ENCODE assay signal across 20 mouse cellular contexts in genomic region chr6:67104205-67104604, GRCm38 (mm10).
DNase-seq lines count a peak whose midpoint lies in the region; ATAC-seq and TF ChIP-seq lines count a peak whose summit lies in the region.
"Had no signal": no experiment of that assay in that cellular context is flagged by ENCODE, and none has a peak within 500 bp of the region (broad histone marks: within the 10 kb centered on the region; RNA-seq: fewer than 3 reads in every experiment).

No protein-coding gene starts in this region.

- TF ChIP-seq CTCF in intestine, postnatal 0 days (IDR thresholded peaks at IDR 0.05; ENCODE audit: low read depth): no peak

- H3K27ac ChIP-seq in intestine, embryonic 14.5 days (ENCODE audit: low read depth): no peak overlapping the region
- H3K27ac ChIP-seq in intestine, postnatal 0 days (ENCODE audit: low read depth, low read length): no peak overlapping the region
- H3K27ac ChIP-seq: embryonic facial prominence, embryonic 12.5 days; forebrain, embryonic 15.5 days; heart, embryonic 13.5 days; hindbrain, embryonic 12.5 days had no signal

- 0 out of 2 replicates have a peak, but pooled peaks cover 5% of the 10 kb centered on the region for H3K4me1 ChIP-seq in intestine, embryonic 14.5 days (replicated peaks; ENCODE audit: control insufficient read depth, insufficient read depth, low read length)
- H3K4me1 ChIP-seq in intestine, postnatal 0 days (replicated peaks; ENCODE audit: control insufficient read depth, insufficient read depth, low read length): no peaks in the 10 kb centered on the region; the same call in 1 of the 2 replicates
- H3K4me1 ChIP-seq: embryonic facial prominence, embryonic 12.5 days; forebrain, embryonic 15.5 days had no signal

- 92% methylated on average over 3 of the region's 3 CpGs for WGBS in intestine, embryonic 14.5 days
- WGBS in intestine, postnatal 0 days: 90% methylated on average over 3 of the region's 3 CpGs

- H3K4me2 ChIP-seq in intestine, embryonic 14.5 days (ENCODE audit: low read length): no peak overlapping the region
- H3K4me2 ChIP-seq in intestine, postnatal 0 days (replicated peaks; ENCODE audit: low read depth): no peak overlapping the region
- H3K4me2 ChIP-seq: embryonic facial prominence, embryonic 12.5 days; forebrain, embryonic 15.5 days; heart, embryonic 13.5 days; hindbrain, embryonic 12.5 days had no signal

- H3K27me3 ChIP-seq in intestine, embryonic 14.5 days (replicated peaks; ENCODE audit: control insufficient read depth, insufficient read depth, low read length): no peaks in the 10 kb centered on the region
- no peaks in the 10 kb centered on the region for H3K27me3 ChIP-seq in intestine, postnatal 0 days (replicated peaks; ENCODE audit: control insufficient read depth, insufficient read depth, low read length)
- H3K27me3 ChIP-seq: CH12.LX; embryonic facial prominence, embryonic 12.5 days; forebrain, embryonic 15.5 days; hindbrain, embryonic 12.5 days; Patski had no signal

- ATAC-seq in intestine, embryonic 14.5 days (replicated peaks; ENCODE audit: low FRiP score, low TSS enrichment, low read depth): no peak
- no peak for ATAC-seq in intestine, postnatal 0 days
- ATAC-seq: activated CD4-positive, CD25-positive, alpha-beta regulatory T cell, adult 4 months; forebrain, embryonic 15.5 days; hindbrain, embryonic 16.5 days; Patski had no signal

- no peaks in the 10 kb centered on the region for H3K9me3 ChIP-seq in intestine, embryonic 14.5 days (ENCODE audit: control insufficient read depth, low read length)
- H3K9me3 ChIP-seq in intestine, postnatal 0 days (ENCODE audit: control insufficient read depth): no peaks in the 10 kb centered on the region
- H3K9me3 ChIP-seq: embryonic facial prominence, embryonic 12.5 days; forebrain, embryonic 15.5 days; heart, embryonic 13.5 days; hindbrain, embryonic 12.5 days had no signal

- H3K9ac ChIP-seq in intestine, embryonic 14.5 days (ENCODE audit: low read length): no peak overlapping the region
- no peak overlapping the region for H3K9ac ChIP-seq in intestine, postnatal 0 days (ENCODE audit: low read depth, low read length)
- H3K9ac ChIP-seq: embryonic facial prominence, embryonic 12.5 days; forebrain, embryonic 15.5 days; heart, embryonic 13.5 days; hindbrain, embryonic 12.5 days had no signal

- H3K36me3 ChIP-seq in intestine, embryonic 14.5 days (ENCODE audit: control insufficient read depth, insufficient read depth, low read length): no peaks in the 10 kb centered on the region
- H3K36me3 ChIP-seq in intestine, postnatal 0 days (ENCODE audit: control insufficient read depth, insufficient read depth): no peaks in the 10 kb centered on the region
- H3K36me3 ChIP-seq: embryonic facial prominence, embryonic 12.5 days; forebrain, embryonic 15.5 days; heart, embryonic 13.5 days; hindbrain, embryonic 12.5 days had no signal

- no peak overlapping the region for H3K4me3 ChIP-seq in intestine, embryonic 14.5 days (ENCODE audit: low read depth, low read length)
- no peak overlapping the region for H3K4me3 ChIP-seq in intestine, postnatal 0 days (ENCODE audit: low read depth, low read length)
- H3K4me3 ChIP-seq: embryonic facial prominence, embryonic 12.5 days; forebrain, embryonic 15.5 days; heart, embryonic 13.5 days; hindbrain, embryonic 12.5 days had no signal

- DNase-seq in intestine, embryonic 14.5 days (ENCODE audit: low spot score): peak; percentile 7
- peak; percentile 42 for DNase-seq in layer of hippocampus, adult 9-11 months
- DNase-seq in layer of hippocampus, postnatal 36 days: no peak
- peak; percentile 67 for DNase-seq in brain, adult 2 months (ENCODE audit: low read depth, low spot score)
- DNase-seq in urinary bladder, postnatal 36 days (ENCODE audit: low spot score in 2 of 2): no peak
- DNase-seq: adrenal gland, postnatal 25 days; cerebellum, adult 11-12 months; cerebellum, adult 9-10 months; cerebellum, postnatal 25 days; gastrocnemius, postnatal 14 days; heart, postnatal 4 days had no signal

Comparison
In these comparisons a context has a peak if more than half of its experiments do, and no peak if none do; other contexts are left out.
1. DNase-seq: peak in intestine, embryonic 14.5 days (single experiment), layer of hippocampus, adult 9-11 months (single experiment) and brain, adult 2 months (single experiment); none in layer of hippocampus, postnatal 36 days (0 of 2) and urinary bladder, postnatal 36 days (0 of 2).